Comparison of ENCODE assay signal across 10 mouse cellular contexts in the genomic region with DNA sequence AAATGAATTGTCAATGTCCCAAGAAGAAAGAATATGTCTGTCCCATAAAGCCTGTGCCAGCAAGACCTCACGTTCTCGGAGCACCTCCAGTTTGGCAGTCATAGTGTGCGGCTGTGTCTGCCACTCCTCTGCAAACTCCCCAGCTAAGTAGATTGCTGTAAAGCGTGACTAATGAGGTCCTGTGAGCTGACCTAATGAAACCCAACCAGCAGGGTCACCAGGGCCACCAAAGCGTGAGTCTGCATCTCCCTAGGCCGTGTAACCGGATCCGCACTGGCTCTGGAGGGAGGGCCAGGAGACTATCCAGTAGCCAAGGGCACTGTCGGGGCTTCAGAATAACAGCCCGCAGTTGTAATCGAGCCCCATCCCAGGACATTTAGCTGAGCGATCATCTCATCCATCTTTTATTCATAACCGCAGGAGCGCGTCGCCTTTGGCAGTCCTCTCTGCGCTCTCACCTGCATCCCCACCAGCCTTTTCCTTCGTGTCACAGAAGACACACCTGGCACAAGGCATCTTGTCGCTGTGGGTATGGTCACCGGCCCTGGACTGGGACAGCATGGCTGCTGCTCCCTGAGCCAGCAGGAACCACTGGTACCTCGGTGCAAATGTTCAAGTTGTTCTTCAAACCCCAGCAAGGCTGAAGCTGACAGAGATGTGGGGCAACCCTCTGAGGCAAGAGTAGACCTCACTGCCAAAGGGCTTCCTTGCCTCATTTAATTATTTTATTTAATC. TPM values are rescaled to one million over a fixed set of nuclear protein-coding genes. Genes with fewer than 3 reads are reported as not detected.
A peak's percentile ranks its signal among the peaks of the same experiment; 100 is the strongest.
DNase-seq lines count a peak whose midpoint lies in the region; ATAC-seq and TF ChIP-seq lines count a peak whose summit lies in the region.
"Had no signal": no experiment of that assay in that cellular context is flagged by ENCODE, and none has a peak within 500 bp of the region (broad histone marks: within the 10 kb centered on the region; RNA-seq: fewer than 3 reads in every experiment).

No protein-coding gene starts in this region.

- peak overlapping the region; percentile 16; the same call in 1 of the 2 replicates for H3K27ac ChIP-seq in forebrain, embryonic 10.5 days
- H3K27ac ChIP-seq in forebrain, embryonic 15.5 days (replicated peaks), result no peak overlapping the region
- no peak overlapping the region for H3K27ac ChIP-seq in embryonic facial prominence, embryonic 11.5 days (replicated peaks; ENCODE audit: low read depth, low read length)
- H3K27ac ChIP-seq: hindbrain, embryonic 15.5 days had no signal

- H3K9ac ChIP-seq in forebrain, embryonic 15.5 days (replicated peaks), result no peak overlapping the region
- no peak overlapping the region for H3K9ac ChIP-seq in embryonic facial prominence, embryonic 11.5 days (replicated peaks; ENCODE audit: low read length)
- H3K9ac ChIP-seq: hindbrain, embryonic 15.5 days had no signal

- H3K4me1 ChIP-seq in forebrain, embryonic 10.5 days, result peaks cover 37% of the 10 kb centered on the region
- H3K4me1 ChIP-seq in forebrain, embryonic 15.5 days, result no peaks in the 10 kb centered on the region
- H3K4me1 ChIP-seq in embryonic facial prominence, embryonic 11.5 days (ENCODE audit: control insufficient read depth, insufficient read depth, low read length), result peaks cover 5% of the 10 kb centered on the region; the same call in 1 of the 2 replicates

- H3K4me2 ChIP-seq in forebrain, embryonic 15.5 days (replicated peaks), result no peak overlapping the region
- peak overlapping the region; percentile 1; the same call in 1 of the 2 replicates for H3K4me2 ChIP-seq in embryonic facial prominence, embryonic 11.5 days (ENCODE audit: low read depth, low read length)
- H3K4me2 ChIP-seq in myocyte (ENCODE audit: low read depth), result peak overlapping the region; percentile 74
- H3K4me2 ChIP-seq: hindbrain, embryonic 15.5 days had no signal

- H3K4me3 ChIP-seq in forebrain, embryonic 10.5 days, result peak overlapping the region; percentile 7; the same call in 1 of the 2 replicates
- H3K4me3 ChIP-seq in forebrain, embryonic 15.5 days, result no peak overlapping the region
- H3K4me3 ChIP-seq in embryonic facial prominence, embryonic 11.5 days (ENCODE audit: low read depth, low read length), result no peak overlapping the region
- no peak overlapping the region for H3K4me3 ChIP-seq in myocyte
- H3K4me3 ChIP-seq: hindbrain, embryonic 15.5 days had no signal

- TF ChIP-seq POLR2A in myocyte (IDR thresholded peaks at IDR 0.05; ENCODE audit: insufficient read length, low read depth), result no peak

- no peaks in the 10 kb centered on the region for H3K36me3 ChIP-seq in forebrain, embryonic 10.5 days (replicated peaks)
- no peaks in the 10 kb centered on the region for H3K36me3 ChIP-seq in forebrain, embryonic 15.5 days
- H3K36me3 ChIP-seq in embryonic facial prominence, embryonic 11.5 days (replicated peaks; ENCODE audit: control insufficient read depth, insufficient read depth, low read depth, low read length), result no peaks in the 10 kb centered on the region
- H3K36me3 ChIP-seq in myocyte (ENCODE audit: control insufficient read depth, insufficient read depth), result no peaks in the 10 kb centered on the region
- H3K36me3 ChIP-seq: hindbrain, embryonic 15.5 days had no signal

- WGBS in forebrain, embryonic 10.5 days, result 17% methylated on average over 21 of the region's 21 CpGs
- WGBS in forebrain, embryonic 15.5 days, result 25% methylated on average over 21 of the region's 21 CpGs
- WGBS in embryonic facial prominence, embryonic 11.5 days, result 8% methylated on average over 21 of the region's 21 CpGs

- no peaks in the 10 kb centered on the region for H3K9me3 ChIP-seq in forebrain, embryonic 10.5 days
- no peaks in the 10 kb centered on the region for H3K9me3 ChIP-seq in forebrain, embryonic 15.5 days
- no peaks in the 10 kb centered on the region for H3K9me3 ChIP-seq in embryonic facial prominence, embryonic 11.5 days (replicated peaks; ENCODE audit: control insufficient read depth, low read length)
- H3K9me3 ChIP-seq: hindbrain, embryonic 15.5 days had no signal

- H3ac ChIP-seq in myocyte (ENCODE audit: control insufficient read depth, insufficient read length), result no peak overlapping the region

- no peak for ATAC-seq in forebrain, embryonic 15.5 days (replicated peaks)
- peak; percentile 80 for ATAC-seq in embryonic facial prominence, embryonic 11.5 days (replicated peaks; ENCODE audit: insufficient number of reproducible peaks, low FRiP score, low TSS enrichment, low read depth)
- no peak for ATAC-seq in activated CD4-positive, CD25-positive, alpha-beta regulatory T cell, adult 4 months

- DNase-seq in forebrain, embryonic 10.5 days (ENCODE audit: extremely low spot score, low spot score), result peak; percentile 56
- peak; percentile 79 for DNase-seq in embryonic facial prominence, embryonic 11.5 days (ENCODE audit: low spot score)
- DNase-seq in kidney, adult 11 months, result peak; percentile 74
- DNase-seq in spleen, adult 18-20 months, result no peak
- no peak for DNase-seq in lung, postnatal 36 days
- DNase-seq: lung, adult 18-20 months had no signal

- no peaks in the 10 kb centered on the region for H3K79me2 ChIP-seq in myocyte (ENCODE audit: control insufficient read depth, insufficient read depth)

- H3K27me3 ChIP-seq in forebrain, embryonic 10.5 days (ENCODE audit: poor library complexity, severe bottlenecking), result peaks cover 63% of the 10 kb centered on the region
- 0 out of 2 replicates have a peak, but pooled peaks cover 3% of the 10 kb centered on the region for H3K27me3 ChIP-seq in forebrain, embryonic 15.5 days
- no peaks in the 10 kb centered on the region for H3K27me3 ChIP-seq in embryonic facial prominence, embryonic 11.5 days (ENCODE audit: control insufficient read depth, insufficient read depth, low read length)
- no peaks in the 10 kb centered on the region for H3K27me3 ChIP-seq in myocyte (ENCODE audit: control insufficient read depth, insufficient read depth, insufficient read length)
- H3K27me3 ChIP-seq: hindbrain, embryonic 15.5 days had no signal

TF ChIP-seq in myocyte, 11 proteins besides CTCF, POLR2A, EP300 and RAD21:
- TF ChIP-seq TCF3 (IDR thresholded peaks at IDR 0.05; ENCODE audit: insufficient read length, low read depth), result no peak
- peak; percentile 60 to 86 (median 66) for TF ChIP-seq MYOD1 (IDR thresholded peaks at IDR 0.05; ENCODE audit: control insufficient read depth in 1 of 3, insufficient read length in 2 of 3, low read depth in 2 of 3)
- TF ChIP-seq MAX (IDR thresholded peaks at IDR 0.05; ENCODE audit: low read depth), result no peak

RNA-seq across cellular contexts. Expression of a gene that starts 24.0 kb away (rescaled TPM):
- not detected in 2 replicates for polyA plus RNA-seq in forebrain, embryonic 10.5 days (2016; fragmentation: Nextera tagmentation; extraction: Ambion mirVana)
- not detected in 2 replicates for polyA plus RNA-seq in forebrain, embryonic 15.5 days (2015; fragmentation: Nextera tagmentation; extraction: Ambion mirVana)
- 0.33 TPM in 1 of 2 replicates, not detected in the other for polyA plus RNA-seq in embryonic facial prominence, embryonic 11.5 days (2014; fragmentation: Nextera tagmentation; extraction: Ambion mirVana)
- polyA plus RNA-seq in myocyte (2012; fragmentation: generic; extraction: Trizol), result not detected
- not detected for polyA plus RNA-seq in activated CD4-positive, CD25-positive, alpha-beta regulatory T cell, adult 4 months (2017; shearing (Covaris generic))
- polyA plus RNA-seq: hindbrain, embryonic 15.5 days had no signal

RNA-seq across cellular contexts. Expression of a gene that starts 35.1 kb away (rescaled TPM):
- polyA plus RNA-seq in forebrain, embryonic 10.5 days (2016; fragmentation: Nextera tagmentation; extraction: Ambion mirVana), result not detected in 2 replicates
- polyA plus RNA-seq in forebrain, embryonic 15.5 days (2015; fragmentation: Nextera tagmentation; extraction: Ambion mirVana), result 0.10 TPM in 1 of 2 replicates, not detected in the other
- 0.20 and 0.32 TPM in 2 replicates for polyA plus RNA-seq in embryonic facial prominence, embryonic 11.5 days (2014; fragmentation: Nextera tagmentation; extraction: Ambion mirVana)
- polyA plus RNA-seq in myocyte (2012; fragmentation: generic; extraction: Trizol), result 1.4 TPM
- polyA plus RNA-seq in activated CD4-positive, CD25-positive, alpha-beta regulatory T cell, adult 4 months (2017; shearing (Covaris generic)), result not detected

RNA-seq across cellular contexts. Expression of a gene that starts 42.4 kb away (rescaled TPM):
- polyA plus RNA-seq in forebrain, embryonic 10.5 days (2016; fragmentation: Nextera tagmentation; extraction: Ambion mirVana), result 332 and 337 TPM in 2 replicates
- polyA plus RNA-seq in forebrain, embryonic 15.5 days (2015; fragmentation: Nextera tagmentation; extraction: Ambion mirVana), result 273 and 274 TPM in 2 replicates
- 379 and 384 TPM in 2 replicates for polyA plus RNA-seq in embryonic facial prominence, embryonic 11.5 days (2014; fragmentation: Nextera tagmentation; extraction: Ambion mirVana)
- 384 TPM for polyA plus RNA-seq in myocyte (2012; fragmentation: generic; extraction: Trizol)
- 100 to 1,000 TPM; 244 to 245 TPM for polyA plus RNA-seq in activated CD4-positive, CD25-positive, alpha-beta regulatory T cell, adult 4 months (2017; shearing (Covaris generic))

RNA-seq across cellular contexts. Expression of a gene that starts 48.8 kb away (rescaled TPM):
- not detected in 2 replicates for polyA plus RNA-seq in forebrain, embryonic 10.5 days (2016; fragmentation: Nextera tagmentation; extraction: Ambion mirVana)
- polyA plus RNA-seq in forebrain, embryonic 15.5 days (2015; fragmentation: Nextera tagmentation; extraction: Ambion mirVana), result not detected in 2 replicates
- polyA plus RNA-seq in embryonic facial prominence, embryonic 11.5 days (2014; fragmentation: Nextera tagmentation; extraction: Ambion mirVana), result not detected in 2 replicates
- not detected for polyA plus RNA-seq in myocyte (2012; fragmentation: generic; extraction: Trizol)
- polyA plus RNA-seq in activated CD4-positive, CD25-positive, alpha-beta regulatory T cell, adult 4 months (2017; shearing (Covaris generic)), result not detected
- polyA plus RNA-seq: hindbrain, embryonic 15.5 days had no signal

Comparison
In these comparisons a context has a peak if more than half of its experiments do, and no peak if none do; other contexts are left out.
1. DNase-seq: peak in forebrain, embryonic 10.5 days (single experiment), embryonic facial prominence, embryonic 11.5 days (single experiment) and kidney, adult 11 months (single experiment); none in spleen, adult 18-20 months (0 of 2) and lung, postnatal 36 days (single experiment).